Mouse (Mus musculus) lung, postnatal 10 days (tissue): Measurements from ENCODE around the gene Apod.

Experiments used
- DNase-seq: peaks from one replicate; pipeline ENCODE4 v3.0.0; 2021

The Apod gene

GRCm38 (mm10) chr16:31314497-31315233, at the start of gene Apod:
Apod (minus strand) TSS chr16:31314808.
- no peak for DNase-seq

GRCm38 (mm10) chr16:31363685-31364436, 49.3 kb upstream of the Apod start:
- DNase-seq, result no peak

- DNase-seq, result no peak
Observed at GRCm38 (mm10) chr16:31359542-31359941, 44.9 kb upstream of the Apod start.

- DNase-seq, result no peak
Observed at GRCm38 (mm10) chr16:31358991-31359390, 44.4 kb upstream of the Apod start.

DNA sequence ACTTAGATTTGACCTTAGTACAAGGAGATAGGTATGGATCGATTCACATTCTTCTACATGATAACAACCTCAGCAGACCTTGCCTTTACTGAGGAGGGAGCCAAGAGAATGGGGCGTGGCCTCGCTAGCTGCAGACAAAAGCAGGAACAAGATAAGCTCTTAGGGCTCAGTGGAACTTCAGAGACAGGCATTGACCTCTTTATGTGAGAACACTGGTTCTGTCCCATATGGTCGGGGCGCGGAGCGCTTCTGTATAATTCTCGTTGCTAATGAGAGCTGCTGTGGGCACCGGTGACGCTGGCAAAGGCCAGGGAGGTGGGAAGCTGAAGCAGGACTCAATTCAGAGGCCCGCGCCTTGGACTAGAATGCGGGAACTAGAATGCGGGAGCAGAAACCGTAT, 44.0 kb upstream of the Apod start:
- no peak for DNase-seq

GRCm38 (mm10) chr16:31355882-31356281, 41.3 kb upstream of the Apod start:
- no peak for DNase-seq

DNA sequence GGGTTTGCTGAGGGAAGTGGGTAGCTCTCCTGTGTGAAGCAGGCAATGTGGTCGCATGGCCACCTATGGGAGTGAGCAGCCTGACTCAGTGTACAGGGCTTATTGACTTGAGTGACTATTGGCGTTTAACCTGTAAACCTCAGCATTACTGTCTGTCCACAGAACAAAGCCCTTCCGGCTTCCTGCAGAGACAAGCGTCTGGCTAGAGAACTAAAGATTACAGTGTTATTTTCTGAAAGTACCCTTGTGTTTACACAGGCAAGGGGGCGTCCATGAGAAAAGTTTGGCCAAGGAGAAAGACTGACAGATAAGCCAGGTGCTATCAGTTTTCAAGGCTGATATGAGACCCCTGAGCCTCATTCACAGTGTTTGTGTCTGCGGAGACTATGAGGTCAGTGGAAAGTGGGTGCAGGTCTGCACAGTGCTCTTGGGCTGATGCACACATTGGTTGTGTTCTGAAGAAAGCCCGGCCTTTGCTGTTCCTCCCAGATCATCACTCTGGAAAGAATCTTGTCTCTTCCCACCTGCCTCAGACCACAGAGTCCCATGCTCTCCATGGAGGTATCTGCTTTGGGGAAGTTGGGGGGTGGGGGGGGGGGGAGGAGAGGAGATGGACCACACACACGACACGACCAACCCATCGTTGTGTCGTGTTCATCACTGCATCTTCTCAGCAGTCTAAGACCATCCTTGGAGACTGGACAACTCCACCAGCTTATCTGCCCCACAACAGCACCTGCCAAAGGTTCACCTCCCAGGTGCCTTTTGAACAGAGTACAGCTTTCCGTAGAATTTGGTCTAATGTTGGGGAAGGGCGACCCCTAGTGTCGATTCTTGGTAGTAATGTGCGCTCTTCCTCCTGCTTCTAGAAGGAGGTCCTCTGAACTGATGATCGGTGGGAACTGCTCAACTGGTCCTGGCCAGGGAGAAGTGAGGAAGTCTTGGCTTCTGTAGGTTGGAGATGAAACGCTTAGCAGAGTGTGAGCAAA, 40.0 kb upstream of the Apod start:
- peak; percentile 73 for DNase-seq

- DNase-seq, result peak; percentile 72
Observed at GRCm38 (mm10) chr16:31352996-31353395, 38.4 kb upstream of the Apod start.

DNA sequence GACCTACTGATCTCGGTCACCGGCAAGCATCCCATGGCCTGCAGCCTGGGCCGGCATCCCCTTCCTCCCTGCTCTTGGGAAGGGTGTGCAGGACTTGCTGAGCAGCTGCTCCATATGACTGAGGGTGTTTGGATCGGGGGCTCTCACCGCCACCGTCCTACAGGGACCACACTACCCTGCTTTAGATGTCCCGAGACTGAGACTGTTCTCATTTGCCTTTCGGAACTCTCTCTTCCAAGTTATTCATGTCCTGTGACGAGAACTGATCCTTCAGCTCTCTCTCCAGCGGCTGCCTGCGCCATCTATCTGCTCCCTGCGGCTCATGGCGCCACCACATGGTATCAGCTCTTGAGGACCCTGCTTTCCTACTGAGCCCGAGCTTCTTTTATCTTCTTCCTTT, 33.0 kb upstream of the Apod start:
- DNase-seq, result peak; percentile 84

DNA sequence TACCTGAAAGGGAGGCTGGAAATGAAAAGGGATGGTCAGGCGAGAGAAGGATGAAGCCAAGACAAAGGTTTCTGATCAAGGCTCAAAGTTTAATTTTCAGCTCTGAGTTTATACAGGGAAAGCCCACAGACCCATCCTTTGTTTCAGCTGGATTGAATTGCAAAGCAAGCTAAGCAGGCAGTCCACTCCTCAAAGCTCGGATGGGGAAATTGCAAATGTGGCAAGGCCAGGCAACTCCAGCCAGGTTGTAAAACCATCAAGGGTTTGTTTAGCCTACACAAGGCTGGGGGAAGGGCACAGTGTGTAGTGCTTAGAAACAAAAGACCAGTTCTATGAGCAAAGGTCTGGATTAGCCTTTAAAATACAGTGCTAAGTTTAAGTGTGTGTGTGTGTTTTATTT, 28.4 kb upstream of the Apod start:
- no peak for DNase-seq

DNA sequence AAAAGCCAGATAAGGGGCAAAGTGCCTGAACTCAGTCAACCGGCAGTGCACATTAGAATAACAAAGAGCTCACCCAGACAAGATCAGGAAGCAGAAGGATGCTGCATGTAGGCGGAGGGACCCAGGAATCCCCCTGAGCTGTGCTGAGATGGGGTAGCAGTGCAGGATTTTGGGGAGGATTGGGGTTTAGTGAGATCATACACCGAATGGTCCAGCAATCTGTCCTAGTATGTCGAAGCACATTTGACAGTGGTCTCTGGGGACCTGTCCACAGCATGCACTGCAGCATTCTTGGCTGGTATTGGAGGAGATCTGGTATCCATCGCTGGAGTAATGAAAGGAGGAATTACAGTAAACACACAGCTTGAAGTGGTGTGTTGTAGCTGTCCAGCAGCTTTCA, 27.9 kb upstream of the Apod start:
- DNase-seq, result no peak

- DNase-seq, result no peak
Observed at GRCm38 (mm10) chr16:31339332-31339731, 24.7 kb upstream of the Apod start.

GRCm38 (mm10) chr16:31337956-31338355, 23.3 kb upstream of the Apod start:
- DNase-seq, result no peak

GRCm38 (mm10) chr16:31334796-31335195, 20.2 kb upstream of the Apod start:
- no peak for DNase-seq

DNA sequence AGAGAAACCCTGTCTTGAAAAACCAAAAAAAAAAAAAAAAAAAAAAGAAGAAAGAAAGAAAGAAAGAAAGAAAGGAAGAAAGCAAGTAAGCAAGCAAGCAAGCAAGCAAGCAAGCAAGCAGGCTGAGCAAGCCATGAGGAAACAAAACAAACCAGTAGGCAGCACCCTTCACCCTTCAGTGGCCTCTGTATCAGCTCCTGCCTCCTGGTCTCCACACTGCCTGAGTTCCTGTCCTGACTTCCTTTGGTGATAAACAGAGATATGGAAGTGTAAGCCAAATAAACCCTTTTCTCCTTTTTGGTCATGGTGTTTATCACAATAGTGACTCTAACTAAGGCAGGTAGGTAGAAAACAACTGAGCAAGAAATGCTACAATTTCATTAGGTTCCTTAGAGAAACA, 18.0 kb upstream of the Apod start:
- DNase-seq, result no peak

- DNase-seq, result peak; percentile 82
Observed at GRCm38 (mm10) chr16:31330970-31331369, 16.4 kb upstream of the Apod start.

- no peak for DNase-seq
Observed at GRCm38 (mm10) chr16:31329668-31330067, 15.1 kb upstream of the Apod start.

GRCm38 (mm10) chr16:31327891-31328290, 13.3 kb upstream of the Apod start:
- DNase-seq, result no peak

GRCm38 (mm10) chr16:31327430-31327829, 12.8 kb upstream of the Apod start:
- DNase-seq, result peak; percentile 45

GRCm38 (mm10) chr16:31326679-31327078, 12.1 kb upstream of the Apod start:
- DNase-seq, result peak; percentile 52

GRCm38 (mm10) chr16:31325966-31326365, 11.4 kb upstream of the Apod start:
- DNase-seq, result peak; percentile 27

DNA sequence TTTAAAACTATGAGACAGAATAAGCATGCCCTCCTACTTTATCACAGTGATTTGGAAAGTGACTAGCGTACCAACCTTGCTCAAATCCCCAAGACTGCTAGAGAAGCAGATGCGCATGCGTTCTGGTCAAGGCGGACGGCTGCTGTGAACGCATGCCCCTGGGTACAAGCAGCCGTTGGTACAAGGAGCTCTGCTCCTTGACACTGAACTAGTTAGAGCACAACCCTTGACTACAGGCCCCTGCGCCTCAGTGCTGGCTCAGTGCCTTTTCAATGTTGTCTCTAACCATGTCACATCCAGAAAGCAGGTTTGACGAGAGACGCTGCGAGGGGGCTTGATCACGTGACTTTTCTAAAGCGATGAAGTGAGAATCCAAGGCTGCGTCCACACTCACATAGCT, 10.5 kb upstream of the Apod start:
- DNase-seq, result no peak

DNA sequence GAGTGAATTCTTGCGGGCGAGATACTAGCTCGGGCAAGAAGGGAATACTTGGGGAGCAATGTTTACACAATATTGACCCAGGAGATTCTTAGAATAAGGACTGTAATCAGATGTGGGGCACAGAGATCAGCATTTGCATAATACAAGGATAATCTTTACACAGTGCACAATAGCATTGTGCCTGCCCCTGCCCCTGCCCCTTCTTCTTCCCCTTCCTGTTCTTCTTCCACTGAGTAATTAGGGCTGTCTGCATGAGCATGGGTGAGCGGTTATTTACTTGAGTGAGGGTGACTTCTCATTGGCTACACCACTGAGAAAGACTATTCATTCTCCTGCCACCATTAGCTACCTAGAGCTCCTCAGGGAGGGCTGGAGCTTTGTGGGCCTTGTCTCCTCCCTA, 6.9 kb upstream of the Apod start:
- DNase-seq, result no peak
